Mouse (Mus musculus): ENCODE data around the gene Pdia5.

DNA sequence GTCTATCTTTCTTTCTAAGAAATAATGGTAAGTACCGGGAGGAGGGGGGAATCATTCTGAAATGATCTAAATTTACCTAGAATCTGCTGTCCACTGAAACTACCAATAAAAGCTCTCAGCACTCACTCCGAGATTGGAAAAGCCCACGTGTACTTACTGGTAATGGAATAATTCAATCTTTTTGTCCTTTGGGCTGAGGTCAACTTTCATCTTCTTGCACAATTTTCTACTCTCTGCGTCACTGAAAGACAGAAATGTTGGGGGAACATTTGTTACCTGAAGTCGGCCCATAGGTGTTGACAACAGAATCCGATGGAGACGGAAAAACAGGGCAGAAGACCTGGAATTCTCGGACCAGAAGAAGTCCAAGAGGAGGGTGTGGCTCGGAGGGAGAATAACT lies 34.4 kb downstream of the Pdia5 start:
- TF ChIP-seq POLR2A (IDR thresholded peaks at IDR 0.05; ENCODE audit: insufficient read depth, low read length) (no peak), CTCF (IDR thresholded peaks at IDR 0.05; ENCODE audit: low read depth, low read length) (no peak)
